Mouse (Mus musculus) thymus, adult 2 months (tissue): ENCODE measurements around the gene Chd6.

ENCODE experiments used
- CTCF ChIP-seq: fragments of 200-500 bp; IDR thresholded peaks from 2 replicates; pipeline ENCODE4 v1.5.1; 2012; ENCODE audit warnings: mild to moderate bottlenecking, control low read depth, low read length, moderate library complexity, borderline replicate concordance; ENCODE audit not compliant: control insufficient read depth, poor library complexity, insufficient read depth; ENCODE audit errors: extremely low read depth
- POLR2A ChIP-seq: fragments of 200-500 bp; IDR thresholded peaks from 2 replicates; pipeline ENCODE4 v1.6.1; 2012; ENCODE audit warnings: mild to moderate bottlenecking, low read length, control low read depth, moderate library complexity; ENCODE audit not compliant: control insufficient read depth, poor library complexity, insufficient read depth; ENCODE audit errors: extremely low read depth

DNA sequence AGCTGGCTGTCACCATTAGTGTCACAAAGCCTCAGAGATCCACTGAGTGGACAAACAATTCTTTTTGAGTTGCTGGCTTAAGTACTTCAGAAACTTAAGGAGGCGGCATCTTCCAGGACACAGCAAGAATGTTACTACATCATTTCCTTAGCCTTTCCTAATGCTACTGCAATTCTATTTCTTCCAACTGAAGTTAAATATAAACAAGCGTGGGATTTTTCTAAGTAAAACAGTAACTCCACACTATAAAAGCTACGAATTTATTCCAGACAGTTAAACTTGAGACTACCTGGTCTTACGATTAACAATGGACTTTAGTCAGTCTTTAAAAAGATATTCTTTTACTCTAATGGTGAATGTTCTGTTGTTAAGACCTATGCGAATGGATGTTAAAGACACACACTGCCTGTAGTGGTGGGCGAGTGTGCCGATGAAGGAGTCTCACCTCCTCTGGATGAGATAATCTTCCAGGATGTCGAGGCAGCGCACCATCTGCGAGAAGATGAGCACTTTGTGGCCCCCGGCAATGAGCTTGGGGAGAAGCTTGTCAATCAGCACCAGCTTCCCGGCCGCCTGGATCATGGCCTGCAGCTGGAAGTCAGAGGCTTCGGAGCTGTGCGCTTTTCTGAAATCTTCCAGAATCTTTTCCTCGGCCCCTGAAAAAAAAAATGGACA is 96.2 kb downstream of the Chd6 start:
- TF ChIP-seq POLR2A, result no peak
- TF ChIP-seq CTCF, result no peak
